Mouse (Mus musculus) liver, embryonic 13.5 days (tissue): ENCODE measurements around the gene Fxyd4. TPM values are rescaled to one million over a fixed set of nuclear protein-coding genes. Genes with fewer than 3 reads are reported as not detected.

ENCODE experiments used
- ATAC-seq: fragments of 200-750 bp; cut with Nextera tagmentation; 2 replicates; pipeline ENCODE4 v1.8.0; 2017; ENCODE audit warnings: low read depth, mild to moderate bottlenecking, moderate number of reproducible peaks, moderate library complexity
- DNase-seq: peaks from one replicate; pipeline ENCODE4 v3.0.0; 2022
- H3K27ac ChIP-seq: fragments of 300-500 bp; sonication (generic); 2 replicates; pipeline ENCODE4 v1.5.1; 2015; ENCODE audit warnings: moderate library complexity, mild to moderate bottlenecking, inconsistent platforms
- H3K27me3 ChIP-seq: fragments of 300-500 bp; sonication (generic); 2 replicates; pipeline ENCODE4 v1.6.1; 2015; ENCODE audit warnings: mild to moderate bottlenecking, inconsistent platforms
- H3K36me3 ChIP-seq: fragments of 300-500 bp; sonication (generic); 2 replicates; pipeline ENCODE4 v1.6.1; 2015; ENCODE audit warnings: mild to moderate bottlenecking, inconsistent platforms
- H3K4me1 ChIP-seq: fragments of 300-500 bp; sonication (generic); replicated peaks from 2 replicates; pipeline ENCODE4 v1.6.1; 2015; ENCODE audit warnings: inconsistent platforms
- H3K4me2 ChIP-seq: fragments of 300-500 bp; sonication (generic); 2 replicates; pipeline ENCODE4 v1.6.1; 2015; ENCODE audit warnings: inconsistent platforms, mild to moderate bottlenecking, moderate library complexity
- H3K4me3 ChIP-seq: fragments of 300-500 bp; sonication (generic); replicated peaks from 2 replicates; pipeline ENCODE4 v1.5.1; 2015; ENCODE audit warnings: mild to moderate bottlenecking, inconsistent platforms
- H3K9ac ChIP-seq: fragments of 300-500 bp; sonication (generic); 2 replicates; pipeline ENCODE4 v1.6.1; 2015; ENCODE audit warnings: mild to moderate bottlenecking, inconsistent platforms
- H3K9me3 ChIP-seq: fragments of 300-500 bp; sonication (generic); replicated peaks from 2 replicates; pipeline ENCODE4 v1.6.1; 2016; ENCODE audit warnings: inconsistent platforms
- WGBS: fragments of 180-500 bp; shearing (Covaris S2); methylation state at CpG from one replicate; pipeline ENCODE4 v1.1.7; 2015; ENCODE audit not compliant: insufficient replicate concordance; 5-methylcytosine and 5-hydroxymethylcytosine counted together
- microRNA-seq: library from miRNA; unstranded; fragments of <30 nt; microRNA quantifications from one replicate; pipeline ENCODE4, GENCODE M21; 2016
- polyA plus RNA-seq: library from polyadenylated mRNA; unstranded; fragments of >200 nt; fragmentation: Nextera tagmentation; extraction: Ambion mirVana; gene quantifications from 2 replicates; pipeline ENCODE4 v1.2.1, GENCODE M21; 2015

Fxyd4 gene
- polyA plus RNA-seq, 1 experiment from 2014 or later: 0.37 TPM

DNA sequence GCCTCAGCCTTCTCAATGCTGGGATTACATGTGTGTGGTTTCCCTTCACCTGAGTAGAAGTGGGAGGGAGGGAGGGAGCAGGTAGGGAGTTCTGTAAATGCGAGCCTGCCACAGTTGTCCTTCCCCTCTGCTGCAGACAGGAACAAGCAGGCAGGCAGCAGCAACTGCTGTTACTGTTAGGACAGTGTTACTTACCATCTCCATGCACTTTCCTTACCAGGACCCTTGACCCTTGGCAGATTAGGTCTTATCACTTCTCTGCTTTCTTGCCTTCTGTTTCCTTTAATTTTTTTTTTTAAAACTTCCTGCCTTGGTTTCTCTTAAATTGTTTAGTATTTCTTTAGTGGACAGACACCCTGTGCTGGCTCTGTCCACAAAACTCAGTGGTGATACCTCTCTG, 49.5 kb downstream of the Fxyd4 start:
- peak overlapping the region; percentile 46 for H3K4me3 ChIP-seq
- ATAC-seq (peak; percentile 30; the same call in 1 of the 2 replicates), DNase-seq (no peak)
- H3K27me3 ChIP-seq: no peaks in the 10 kb centered on the region
- 5% methylated on average over 1 of the region's 1 CpGs for WGBS
- peaks cover 79% of the 10 kb centered on the region for H3K4me1 ChIP-seq
- peak overlapping the region; percentile 78 for H3K9ac ChIP-seq
- H3K4me2 ChIP-seq: peak overlapping the region; percentile 72
- H3K36me3 ChIP-seq: no peaks in the 10 kb centered on the region
- H3K27ac ChIP-seq: peak overlapping the region; percentile 98
- no peaks in the 10 kb centered on the region for H3K9me3 ChIP-seq

DNA sequence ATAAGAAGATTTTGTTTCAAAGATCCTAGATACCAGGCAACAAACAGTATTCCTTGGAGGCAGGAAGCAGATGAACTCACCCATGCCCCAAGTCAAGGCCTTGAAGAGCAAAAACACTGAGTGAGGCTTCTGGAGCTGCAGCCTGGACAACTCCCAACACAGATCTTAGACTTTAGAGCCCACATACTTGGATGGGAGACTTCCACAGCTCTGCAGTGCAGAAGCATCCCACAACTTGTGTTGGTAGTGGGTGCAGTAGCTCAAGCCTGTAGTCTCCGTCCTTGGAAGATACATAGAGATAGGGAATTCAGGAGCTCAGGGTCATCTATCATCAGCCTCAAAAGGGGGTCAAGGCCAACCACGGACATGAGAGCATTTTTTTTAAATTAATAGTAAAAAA, 51.5 kb downstream of the Fxyd4 start:
- Histone ChIP-seq H3K9me3 (no peaks in the 10 kb centered on the region), H3K4me2 (no peak overlapping the region), H3K9ac (0 out of 2 replicates have a peak overlapping the region, but pooled peaks have one; percentile 4), H3K4me3 (no peak overlapping the region), H3K27me3 (no peaks in the 10 kb centered on the region), H3K36me3 (no peaks in the 10 kb centered on the region), H3K27ac (no peak overlapping the region), H3K4me1 (peaks cover 84% of the 10 kb centered on the region)
- 74% methylated on average over 2 of the region's 2 CpGs for WGBS
- ATAC-seq: no peak
- no peak for DNase-seq

Small RNAs within 50 kb of the gene (microRNA-seq; reads per million reads assigned to microRNA genes)
- gene Gm25535: not detected

Other genes starting within 250 kb of the Fxyd4 start
- gene Zfp637, start 96.5 kb downstream of the Fxyd4 start, polyA plus RNA-seq: 38.8 and 39.8 TPM in 2 replicates
- 3.0 and 4.1 TPM in 2 replicates for gene Zfp239, start 75.6 kb downstream of the Fxyd4 start, polyA plus RNA-seq
- gene Hnrnpf, start 37.4 kb downstream of the Fxyd4 start, polyA plus RNA-seq: 594 and 691 TPM in 2 replicates
- gene Rasgef1a, start 73.7 kb upstream of the Fxyd4 start, polyA plus RNA-seq: 0.05 and 0.06 TPM in 2 replicates
- 7.7 and 8.6 TPM in 2 replicates for gene Csgalnact2, start 201.4 kb upstream of the Fxyd4 start, polyA plus RNA-seq